Mouse (Mus musculus): Measurements from ENCODE around the gene Tbx3.

GRCm38 (mm10) chr5:119626662-119627061 lies 43.8 kb upstream of the Tbx3 start:
- TF ChIP-seq POLR2A (IDR thresholded peaks at IDR 0.05; ENCODE audit: insufficient read length, low read depth) (no peak), USF1 (IDR thresholded peaks at IDR 0.05; ENCODE audit: low read depth) (no peak), SRF (IDR thresholded peaks at IDR 0.05; ENCODE audit: control insufficient read depth, insufficient read length, low read depth) (no peak), MAX (IDR thresholded peaks at IDR 0.05; ENCODE audit: low read depth) (no peak), MYOG (IDR thresholded peaks at IDR 0.05; ENCODE audit: control insufficient read depth in 1 of 3, insufficient read depth in 1 of 3, insufficient read length in 2 of 3, low read depth in 2 of 3) (no peak), POLR2AphosphoS2 (IDR thresholded peaks at IDR 0.05; ENCODE audit: insufficient read length, low read depth) (no peak), CEBPB (IDR thresholded peaks at IDR 0.05; ENCODE audit: insufficient read depth, poor library complexity, severe bottlenecking) (no peak), E2F4 (IDR thresholded peaks at IDR 0.05; ENCODE audit: insufficient read depth) (no peak), MYOD1 (IDR thresholded peaks at IDR 0.05; ENCODE audit: control insufficient read depth in 1 of 3, insufficient read length in 2 of 3, low read depth in 2 of 3) (no peak), TCF3 (IDR thresholded peaks at IDR 0.05; ENCODE audit: insufficient read length, low read depth) (no peak), TCF12 (IDR thresholded peaks at IDR 0.05; ENCODE audit: insufficient read depth, poor library complexity, severe bottlenecking) (no peak)

Data from myocyte (in vitro differentiated cells).